Mouse (Mus musculus) Patski (cell line): ENCODE results near the gene Olfr1294. TPM values are rescaled to one million over a fixed set of nuclear protein-coding genes. Genes with fewer than 3 reads are reported as not detected.

Experiments
- ATAC-seq: fragments of 100-300 bp; one replicate; pipeline ENCODE4 v1.8.0; 2021
- CTCF ChIA-PET: fragments of 350-600 bp; sonication (Branson Sonifier 250); formaldehyde crosslinking; loops from one replicate; lab custom pipeline; 2022; ENCODE audit warnings: inconsistent platforms; lab: Charles Lee
- POLR2A ChIA-PET: fragments of 350-600 bp; sonication (Branson Sonifier 250); formaldehyde crosslinking; loops from one replicate; lab custom pipeline; 2022; ENCODE audit warnings: antibody characterized with exemption, inconsistent platforms; lab: Charles Lee
- DNase-seq: peaks from one replicate; pipeline ENCODE4 v3.0.0-alpha.2; 2011; ENCODE audit warnings: low read depth, low spot score
- H3K27me3 ChIP-seq: fragments of 371-371 bp; one replicate; pipeline ENCODE4 v1.5.1; 2021
- CTCF ChIP-seq: fragments of 100-300 bp; IDR thresholded peaks from one replicate; pipeline ENCODE4 v1.5.1; 2021
- in situ Hi-C: fragments of 300-500 bp; cut with MboI; formaldehyde crosslinking; loops from 3 replicates; pipeline ENCODE4 v1.11.1; 2018; ENCODE audit warnings: low pct_unique_long_range_greater_than_20kb, mixed read lengths
- polyA plus RNA-seq: library from polyadenylated mRNA; unstranded; gene quantifications from one replicate; pipeline ENCODE4 v1.2.3, GENCODE M21; 2021

Gene Olfr1294
- polyA plus RNA-seq = not detected

- TF ChIP-seq CTCF = no peak
- ChIA-PET POLR2A (no interaction called here), CTCF (no interaction called here)
- in situ Hi-C loops = no loop called here
- DNase-seq = no peak
- no peaks in the 10 kb centered on the region for H3K27me3 ChIP-seq
- no peak for ATAC-seq
Observed at GRCm38 (mm10) chr2:111540191-111540590, at the start of gene Olfr1294. Olfr1294 (minus strand) TSS chr2:111540291.

- in situ Hi-C loops = no loop called here
- TF ChIP-seq CTCF = no peak
- ATAC-seq (no peak), DNase-seq (no peak)
- no peaks in the 10 kb centered on the region for H3K27me3 ChIP-seq
- POLR2A ChIA-PET = no interaction called here
- CTCF ChIA-PET = no interaction called here
Observed at GRCm38 (mm10) chr2:111569581-111569980, 29.5 kb upstream of the Olfr1294 start, which contains the start of gene Olfr1295. Olfr1295 (minus strand) TSS chr2:111569681.

- H3K27me3 ChIP-seq = no peaks in the 10 kb centered on the region
- POLR2A ChIA-PET = no interaction called here
- TF ChIP-seq CTCF = no peak
- no peak for ATAC-seq
- in situ Hi-C loops = no loop called here
- DNase-seq = no peak
- CTCF ChIA-PET = no interaction called here
Observed at GRCm38 (mm10) chr2:111524903-111525302, 15.2 kb downstream of the Olfr1294 start, which contains the start of gene Olfr1293-ps. Olfr1293-ps (plus strand) TSS chr2:111525203.

DNA sequence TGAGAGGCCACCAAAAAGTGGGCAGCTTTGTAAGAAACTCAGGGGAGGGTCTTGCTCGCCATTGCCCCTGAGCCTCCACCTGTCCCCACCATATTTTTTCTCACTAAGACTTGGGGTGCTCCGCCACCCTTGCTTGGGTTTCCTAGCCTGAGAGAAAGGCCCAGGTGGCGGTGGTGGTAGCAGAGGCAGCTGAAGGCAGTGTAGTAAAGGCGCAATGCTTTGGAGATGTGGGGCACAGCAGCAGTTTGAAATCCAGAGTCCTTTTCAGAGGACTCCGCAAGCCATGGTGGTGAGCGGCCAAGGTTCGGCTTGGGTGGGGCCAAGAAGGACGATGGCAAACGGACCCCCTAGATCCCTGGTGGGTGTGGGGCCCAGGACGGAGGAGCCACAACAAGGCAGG is 22.6 kb downstream of the Olfr1294 start:
- ATAC-seq = no peak
- no peaks in the 10 kb centered on the region for H3K27me3 ChIP-seq

GRCm38 (mm10) chr2:111496880-111497279 is 43.2 kb downstream of the Olfr1294 start, which contains the start of gene Olfr1291-ps1:
Olfr1291-ps1 (plus strand) TSS chr2:111497180.
- CTCF ChIA-PET = no interaction called here
- in situ Hi-C loops = no loop called here
- POLR2A ChIA-PET = no interaction called here
- no peak for TF ChIP-seq CTCF
- ATAC-seq (no peak), DNase-seq (no peak)
- no peaks in the 10 kb centered on the region for H3K27me3 ChIP-seq

More for the DNA sequence above, 22.6 kb downstream of the Olfr1294 start:
- no peak for DNase-seq
- in situ Hi-C loops = no loop called here
- ChIA-PET POLR2A (no interaction called here), CTCF (no interaction called here)
- TF ChIP-seq CTCF = no peak

DNA sequence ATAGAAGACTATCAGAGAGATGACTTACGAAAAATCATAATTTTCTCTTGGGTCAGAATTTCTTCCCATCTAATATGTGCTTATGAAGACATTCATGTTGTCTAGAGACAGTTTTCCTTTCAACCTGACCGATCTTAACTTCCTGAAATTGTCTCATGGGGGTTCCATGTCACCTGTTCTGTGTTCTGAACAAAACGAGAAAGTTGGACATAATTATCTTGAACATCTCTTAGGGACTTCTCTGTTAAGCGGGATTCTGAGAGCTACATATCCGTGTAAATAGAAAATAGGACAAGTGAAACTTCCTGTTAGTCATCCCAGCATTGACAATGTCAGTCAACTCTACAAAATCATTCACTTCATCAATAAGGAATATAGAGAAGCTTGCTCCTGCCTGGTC is 46.4 kb downstream of the Olfr1294 start, which contains the start of gene Olfr1290:
Olfr1290 (minus strand) TSS at position 101 of the 400 bp plus-strand sequence.
- ATAC-seq (no peak), DNase-seq (no peak)
- no peaks in the 10 kb centered on the region for H3K27me3 ChIP-seq
- TF ChIP-seq CTCF = no peak
- POLR2A ChIA-PET = no interaction called here
- CTCF ChIA-PET = no interaction called here
- in situ Hi-C loops = no loop called here

Other genes with a start within 250 kb of the Olfr1294 start
- 1.9 TPM for gene Olfr1279, start 239.7 kb downstream of the Olfr1294 start, polyA plus RNA-seq
- gene Olfr1280, start 226.3 kb downstream of the Olfr1294 start, polyA plus RNA-seq = not detected
- not detected for gene Olfr1281, start 213.8 kb downstream of the Olfr1294 start, polyA plus RNA-seq
- gene Olfr1282, start 204.2 kb downstream of the Olfr1294 start, polyA plus RNA-seq = not detected
- gene Olfr1283, start 173.5 kb downstream of the Olfr1294 start, polyA plus RNA-seq = not detected
- not detected for gene Olfr1284, start 164.8 kb downstream of the Olfr1294 start, polyA plus RNA-seq
- gene Olfr1286, start 117.2 kb downstream of the Olfr1294 start, polyA plus RNA-seq = not detected
- gene Olfr1287, start 91.1 kb downstream of the Olfr1294 start, polyA plus RNA-seq = not detected
- not detected for gene Olfr1288, start 66.2 kb downstream of the Olfr1294 start, polyA plus RNA-seq
- not detected for gene Olfr1289, start 59.5 kb downstream of the Olfr1294 start, polyA plus RNA-seq
- not detected for gene Olfr1290, start 46.5 kb downstream of the Olfr1294 start, polyA plus RNA-seq
- gene Olfr1291-ps1, start 43.1 kb downstream of the Olfr1294 start, polyA plus RNA-seq = not detected
- gene Olfr1293-ps, start 15.1 kb downstream of the Olfr1294 start, polyA plus RNA-seq = not detected
- not detected for gene Olfr1295, start 29.4 kb upstream of the Olfr1294 start, polyA plus RNA-seq
- gene Olfr1297, start 86.2 kb upstream of the Olfr1294 start, polyA plus RNA-seq = not detected
- gene Olfr1298, start 108.9 kb upstream of the Olfr1294 start, polyA plus RNA-seq = not detected
- not detected for gene Olfr1299, start 121.1 kb upstream of the Olfr1294 start, polyA plus RNA-seq
- gene Olfr1301, start 210.7 kb upstream of the Olfr1294 start, polyA plus RNA-seq = not detected
- gene Olfr1302, start 237.1 kb upstream of the Olfr1294 start, polyA plus RNA-seq = not detected